Mouse (Mus musculus) layer of hippocampus, postnatal 25 days (tissue): ENCODE measurements around the gene Lyzl6. TPM values are rescaled to one million over a fixed set of nuclear protein-coding genes. Genes with fewer than 3 reads are reported as not detected.

ENCODE experiments used
- DNase-seq, 2 experiments: peaks; one replicate each; pipeline ENCODE4 v3.0.0; 2022; ENCODE audit warnings: mixed read lengths in 2 of 2, low spot score in 1 of 2; ENCODE audit errors: extremely low spot score in 1 of 2
- total RNA-seq, 2 experiments: library from RNA; stranded (reverse); gene quantifications; 2 replicates each; pipeline ENCODE4 v1.2.3; 2021

Gene Lyzl6
- not detected for total RNA-seq

DNA sequence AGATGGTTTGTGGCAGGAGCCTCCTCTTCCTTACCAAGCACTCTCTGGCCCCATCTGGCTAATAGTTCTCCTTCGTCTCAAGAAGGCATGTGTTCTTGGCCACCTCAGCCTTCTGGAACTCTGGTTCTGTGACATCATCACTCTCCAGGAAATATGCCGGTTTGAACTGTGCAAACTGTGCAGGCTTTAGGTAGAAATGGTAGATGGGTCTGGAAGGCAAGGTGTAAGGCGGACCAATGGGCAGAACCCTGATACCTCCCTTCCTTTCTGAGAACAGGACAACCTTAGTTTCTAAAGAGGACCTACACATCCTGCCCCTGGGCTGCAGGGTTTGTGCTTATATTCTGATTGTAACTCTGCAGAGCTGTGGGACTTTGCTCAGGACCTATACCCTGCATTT, at the start of gene Lyzl6:
Gene Lyzl6, minus strand, starts transcription at position 101 of the 400 bp plus-strand sequence.
- DNase-seq, result no peak

DNA sequence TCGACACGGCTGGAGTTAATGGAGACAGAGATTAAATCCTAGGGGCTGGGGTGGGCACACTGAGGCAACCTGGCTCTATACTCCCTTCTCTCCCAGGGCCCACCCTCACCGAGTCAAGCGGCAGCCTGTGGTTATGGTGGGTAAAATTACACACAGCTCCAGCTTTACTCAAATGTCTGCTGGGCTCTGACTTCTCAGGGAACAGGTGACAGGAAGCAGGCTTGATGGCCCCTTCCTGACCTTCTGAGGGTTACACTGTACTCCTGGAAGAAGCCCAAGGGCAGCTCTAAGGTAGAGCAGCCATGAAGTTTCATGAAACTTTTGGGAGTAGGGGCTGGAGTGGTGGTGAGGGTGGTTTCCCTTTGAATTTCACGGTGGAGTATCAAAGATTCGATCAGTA, 48.0 kb upstream of the Lyzl6 start:
- no peak for DNase-seq

DNA sequence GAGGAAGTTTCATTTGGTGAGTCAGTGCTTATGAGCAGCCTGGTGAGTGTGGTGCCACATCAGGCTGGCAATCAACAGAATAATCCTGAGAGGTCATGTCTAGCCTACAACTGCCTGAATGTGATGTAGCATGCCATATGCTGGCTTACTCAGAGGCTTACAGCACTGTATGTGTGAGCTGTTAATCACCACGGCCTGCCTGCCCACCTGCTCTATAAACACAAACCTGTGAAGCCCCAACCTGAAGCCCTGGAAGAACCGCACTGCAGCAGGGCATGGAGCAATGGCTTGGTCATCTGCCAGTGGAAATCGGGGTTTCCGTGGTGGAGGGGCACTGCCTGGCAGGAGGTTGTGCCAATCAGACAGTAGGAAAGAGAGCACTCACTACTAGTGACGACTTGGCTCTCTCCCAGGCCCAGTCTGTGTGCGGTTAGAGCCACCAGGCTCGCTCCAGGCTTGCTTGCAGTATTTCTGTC, 46.6 kb upstream of the Lyzl6 start:
- peak; percentile 27 to 58 for DNase-seq

DNA sequence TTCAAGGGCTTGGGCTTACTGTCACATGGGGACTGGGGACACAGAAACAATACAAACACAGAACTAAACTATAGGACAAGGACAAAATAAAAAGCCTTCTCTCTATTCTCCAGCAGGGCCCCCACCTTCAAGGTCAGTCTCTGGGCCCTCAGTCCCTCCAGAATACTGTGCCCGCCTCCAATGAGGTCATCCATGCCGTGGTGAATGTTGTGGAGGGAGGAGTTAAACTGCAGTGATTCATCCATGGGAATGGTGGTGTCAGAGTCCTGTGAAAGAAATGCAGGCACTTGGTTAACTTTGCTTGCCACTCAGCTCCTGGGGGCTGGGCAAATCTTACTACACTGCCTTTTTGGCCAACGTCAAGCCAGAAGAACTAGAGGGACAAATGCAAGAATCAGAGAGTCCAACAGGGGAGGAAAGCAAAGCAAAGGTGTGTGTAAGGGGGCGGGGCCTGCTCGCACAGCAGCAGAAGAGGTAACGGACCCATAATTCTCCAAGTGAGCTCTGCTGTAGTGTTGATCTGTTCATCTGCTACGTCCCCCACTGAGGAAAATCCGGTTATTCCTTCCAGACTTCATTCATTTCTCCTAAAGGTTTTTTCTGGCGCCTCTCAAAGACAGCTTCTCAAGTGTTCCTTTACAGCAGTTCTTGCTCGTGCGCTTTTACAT, 45.1 kb upstream of the Lyzl6 start:
- no peak for DNase-seq

DNA sequence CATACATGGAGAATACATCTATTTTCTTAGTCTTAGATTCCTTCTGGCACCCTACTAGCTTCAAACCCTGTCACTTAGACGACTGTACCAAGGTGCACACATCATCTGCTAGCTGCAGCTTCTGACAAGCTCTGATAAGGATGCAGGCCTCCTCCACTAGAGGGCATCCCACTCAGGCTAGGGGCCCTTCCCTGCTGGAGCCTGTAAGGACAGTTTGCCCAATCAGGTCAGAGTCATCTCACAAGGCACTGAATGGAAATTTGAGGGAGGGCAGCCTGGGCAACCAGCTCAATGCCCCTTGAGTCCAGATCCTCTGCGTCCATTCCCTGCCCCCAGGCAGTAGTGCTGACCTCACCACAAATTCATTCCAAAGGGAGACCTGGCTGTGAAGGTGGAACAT, 38.4 kb upstream of the Lyzl6 start:
- DNase-seq, result peak in 1 of 2 experiments; percentile 54

DNA sequence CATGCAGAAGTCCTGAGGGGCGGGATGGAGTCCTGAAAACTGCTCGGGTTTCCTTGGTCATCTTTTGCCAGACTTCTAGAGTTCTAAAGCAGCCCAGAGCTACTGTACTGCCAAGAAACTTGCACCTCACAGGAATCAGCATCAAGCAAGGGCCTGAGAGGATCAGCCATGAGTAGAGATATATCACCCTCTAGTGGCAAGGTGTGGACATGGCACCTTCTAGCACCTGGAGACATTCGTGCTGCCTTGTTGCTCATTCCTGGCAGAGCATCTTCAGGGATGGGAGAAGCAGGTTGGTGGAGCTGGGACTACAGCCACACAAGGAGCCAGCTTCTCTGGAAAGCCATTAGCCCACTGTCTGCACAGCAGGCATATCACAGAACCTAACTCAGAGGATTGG, 36.9 kb upstream of the Lyzl6 start:
- DNase-seq, result peak; percentile 53 to 66

DNA sequence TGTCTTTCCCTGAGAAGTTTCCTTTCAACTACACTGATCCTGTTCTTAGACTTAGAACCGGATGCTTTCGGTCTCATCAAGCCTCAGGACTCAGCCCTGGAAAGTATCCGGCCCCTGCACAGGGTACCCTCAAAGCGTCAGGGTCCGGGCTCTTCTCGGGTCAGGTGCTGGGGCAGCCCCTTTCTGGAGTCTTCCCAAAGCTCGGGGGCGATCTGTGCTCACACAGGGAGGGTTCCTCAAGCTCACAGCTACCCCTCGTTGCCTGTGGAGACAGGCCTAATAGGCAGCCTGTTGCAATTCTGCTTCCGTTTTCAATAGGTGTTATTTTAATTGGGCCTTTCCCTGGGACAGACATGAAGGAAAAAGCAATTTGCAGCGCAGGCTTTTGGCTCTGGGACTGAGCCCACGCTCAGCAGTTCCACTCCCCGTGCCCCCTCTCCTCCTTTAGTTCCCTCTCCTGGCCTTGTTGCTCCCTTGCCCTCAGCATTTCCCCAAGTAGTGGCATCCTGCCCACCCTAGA, 28.3 kb upstream of the Lyzl6 start:
- DNase-seq, result no peak

DNA sequence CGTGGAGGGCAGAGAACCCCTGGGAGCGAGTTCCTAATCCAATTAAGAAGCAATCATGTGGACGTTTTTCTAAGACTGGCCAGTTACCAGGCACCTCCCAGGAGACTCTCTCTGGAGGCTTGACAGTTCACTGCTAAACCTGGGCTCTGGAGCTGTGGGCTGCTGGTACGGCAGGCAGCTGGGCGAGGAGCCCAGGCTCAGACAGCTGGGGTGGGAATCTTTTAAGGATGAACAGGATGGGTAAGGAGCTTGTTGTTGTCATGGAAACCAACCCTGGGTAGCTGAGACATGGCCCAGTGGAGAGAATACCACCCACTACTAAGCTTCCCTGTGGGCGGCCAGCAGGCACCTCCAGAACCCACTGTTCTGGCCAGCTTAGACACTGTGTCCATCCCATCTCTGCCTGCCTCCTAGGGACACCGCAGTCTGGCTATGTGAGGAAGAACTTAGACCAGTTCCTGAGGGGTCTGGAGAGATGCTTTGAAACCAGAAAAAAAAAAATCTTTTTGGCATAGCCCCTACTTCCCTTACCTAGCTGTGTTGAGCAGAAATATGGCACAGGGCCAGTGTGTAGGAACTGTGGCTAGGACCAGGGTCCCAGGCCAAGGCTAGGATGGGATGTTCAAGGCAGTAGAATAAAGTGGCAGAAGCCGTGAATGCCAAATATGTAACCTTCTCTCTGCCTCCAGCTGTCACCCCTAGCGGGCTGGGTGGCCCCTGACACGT, 27.7 kb upstream of the Lyzl6 start:
- DNase-seq, result peak; percentile 41 to 48

DNA sequence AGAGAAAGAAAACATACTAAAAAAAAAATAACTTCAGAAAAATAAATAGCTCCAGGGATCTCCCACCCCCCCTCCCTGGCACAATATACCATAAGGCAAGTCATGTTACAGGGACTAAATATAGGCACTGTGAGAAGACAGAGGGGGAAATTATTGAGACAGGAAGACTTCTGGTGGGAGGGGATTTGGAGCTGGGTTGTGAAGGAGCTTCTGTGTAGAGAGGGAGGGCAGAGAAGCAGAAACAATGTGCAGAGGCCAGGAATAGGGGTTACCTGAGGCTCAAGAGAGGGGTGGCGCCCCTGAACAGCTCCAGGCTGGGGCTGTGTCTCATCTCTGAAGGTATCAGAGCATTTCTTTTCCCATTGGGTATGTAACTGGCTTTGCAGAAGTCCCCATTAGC, 27.0 kb upstream of the Lyzl6 start:
- peak in 1 of 2 experiments; percentile 31 for DNase-seq

DNA sequence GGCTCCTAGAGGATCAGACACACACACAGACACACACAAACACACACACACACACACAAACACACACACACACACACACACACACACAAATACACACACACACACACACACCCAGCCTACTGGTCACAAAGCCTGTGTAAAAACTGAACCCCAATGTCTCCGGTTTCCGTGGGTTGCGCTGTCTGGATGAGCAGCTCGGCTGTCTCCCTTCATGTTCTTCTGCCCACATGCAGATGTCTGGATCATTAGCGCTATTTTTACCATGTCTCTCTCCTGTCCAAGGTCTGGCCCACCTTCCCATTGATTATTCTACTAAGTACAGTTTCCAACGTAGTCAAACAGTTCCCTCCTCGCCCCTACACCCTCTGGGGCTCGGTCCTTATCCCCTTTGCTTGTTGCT, 24.4 kb upstream of the Lyzl6 start:
- DNase-seq, result no peak

DNA sequence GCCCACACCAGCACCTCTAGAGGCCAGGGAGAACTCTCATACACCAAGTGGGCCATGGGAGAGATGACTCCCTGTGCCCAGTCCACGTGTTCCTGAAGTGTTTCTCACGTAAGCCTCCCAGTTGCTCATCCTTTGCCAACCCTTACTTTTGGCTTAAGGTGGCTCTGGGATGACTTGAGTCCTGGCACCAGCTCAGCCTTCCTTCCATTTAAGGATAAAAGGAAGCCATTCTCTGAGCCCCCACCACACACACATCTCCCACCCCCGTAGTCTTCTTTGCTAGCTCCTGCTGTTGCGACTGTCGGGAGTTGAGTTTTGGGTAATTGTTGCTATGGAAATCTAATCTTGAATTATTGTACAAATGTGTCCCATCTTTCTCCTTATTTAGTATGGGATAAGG, 23.9 kb upstream of the Lyzl6 start:
- peak; percentile 40 to 49 for DNase-seq

DNA sequence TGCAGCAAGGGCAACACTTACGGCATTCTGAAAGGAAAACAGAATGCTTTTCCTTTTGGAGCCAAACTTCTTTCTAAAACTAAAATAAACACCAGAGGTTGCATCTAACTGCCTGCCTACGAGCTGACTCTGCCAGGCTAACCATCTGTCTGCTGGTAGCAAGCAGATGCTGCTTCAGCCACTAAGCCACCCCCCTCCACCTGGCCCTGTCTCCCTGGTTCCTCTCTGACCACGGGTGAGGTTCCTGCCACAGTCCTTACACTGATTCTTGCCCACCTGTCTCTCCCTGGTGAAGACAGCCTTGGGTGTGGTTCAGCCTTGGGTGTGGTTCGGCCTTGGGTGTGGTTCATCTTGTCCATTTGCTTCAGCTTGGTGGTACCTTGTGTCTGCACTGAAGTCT, 23.2 kb upstream of the Lyzl6 start:
- DNase-seq, result peak; percentile 33 to 39

DNA sequence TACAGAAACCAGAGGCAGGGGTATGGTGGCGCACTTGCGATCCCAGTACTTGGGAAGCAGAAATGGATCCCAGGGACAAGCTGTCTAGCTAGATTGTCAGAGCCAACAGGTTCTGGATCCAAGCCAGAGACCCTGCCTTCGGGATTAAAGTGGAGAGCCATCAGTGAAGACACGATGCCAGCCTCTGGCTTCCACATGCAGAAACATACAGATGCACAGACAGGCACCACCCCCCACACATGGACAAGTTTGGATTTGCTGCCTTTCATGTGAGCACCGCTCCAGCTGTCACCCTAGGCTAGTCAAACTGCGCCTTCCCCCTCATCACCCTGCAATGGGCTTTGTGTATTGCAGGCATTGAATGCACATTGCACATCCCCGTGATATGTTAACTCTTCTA, 19.5 kb upstream of the Lyzl6 start:
- no peak for DNase-seq

DNA sequence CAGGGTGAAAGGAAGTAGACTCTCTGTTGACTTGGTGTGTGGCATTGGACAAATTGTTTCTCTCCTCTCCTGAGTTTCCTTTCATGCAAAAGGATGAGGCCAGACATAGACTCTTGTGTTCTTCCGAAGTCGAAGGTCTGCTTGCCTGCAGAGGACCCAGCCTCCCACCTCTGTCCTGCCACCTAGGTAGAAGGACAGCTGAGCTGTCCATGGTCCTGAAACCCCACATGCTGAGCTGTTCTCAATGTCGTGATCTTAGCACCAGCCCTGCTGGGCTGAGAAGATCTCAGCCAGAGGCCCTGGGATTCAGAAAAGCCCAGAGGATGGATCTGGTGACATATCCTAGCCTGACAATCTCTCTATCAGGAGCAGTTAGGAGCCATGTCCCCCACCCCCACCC, 17.8 kb upstream of the Lyzl6 start:
- no peak for DNase-seq

DNA sequence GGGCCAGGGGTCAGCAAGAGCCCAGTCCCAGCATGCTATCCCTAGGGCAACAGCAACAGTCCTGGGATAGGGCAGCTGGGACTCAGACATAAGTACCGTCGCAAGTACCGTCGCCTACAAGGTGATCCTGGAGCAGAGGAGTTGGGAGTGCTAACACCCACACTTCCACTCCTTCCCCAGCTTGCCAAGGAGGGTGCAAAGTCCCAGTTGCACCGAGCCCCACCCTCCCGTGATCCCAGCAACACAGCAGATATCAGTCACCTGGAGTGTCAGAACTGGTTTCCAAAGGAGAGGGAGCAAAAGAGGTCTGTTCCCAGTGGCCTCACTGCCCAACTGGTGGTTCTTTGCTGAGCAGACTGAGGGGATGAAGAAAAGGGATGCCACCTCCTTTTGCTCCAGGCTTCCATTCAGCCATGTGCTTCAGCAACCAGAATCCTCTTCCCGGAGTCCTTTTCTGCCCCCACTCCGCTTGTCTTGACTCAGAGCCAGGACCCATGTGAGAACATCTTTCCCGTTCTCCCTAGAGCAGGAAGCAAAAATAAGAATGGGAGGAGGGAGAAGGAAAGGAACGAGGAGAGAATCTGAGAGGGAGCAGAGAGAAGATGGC, 14.8 kb upstream of the Lyzl6 start:
- no peak for DNase-seq

DNA sequence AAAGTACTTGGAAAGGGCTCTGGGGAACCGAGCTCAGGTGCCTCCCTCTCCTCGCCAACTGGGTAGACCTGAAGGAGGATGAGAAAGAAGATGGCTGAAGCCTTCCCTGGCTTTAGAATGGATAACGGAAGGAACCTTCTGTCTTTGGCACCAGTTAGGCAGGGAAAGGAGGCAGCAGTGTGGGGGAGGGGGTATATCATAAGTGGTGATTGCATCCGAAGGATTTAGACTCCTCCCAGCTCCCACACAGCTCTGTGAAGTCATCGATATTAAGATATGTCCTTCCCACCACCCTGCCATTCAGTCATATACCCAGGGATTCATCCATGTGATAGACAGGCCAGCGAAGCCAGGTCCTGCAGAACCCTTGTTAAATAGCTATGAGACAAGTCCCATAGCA, 12.7 kb upstream of the Lyzl6 start:
- no peak for DNase-seq

DNA sequence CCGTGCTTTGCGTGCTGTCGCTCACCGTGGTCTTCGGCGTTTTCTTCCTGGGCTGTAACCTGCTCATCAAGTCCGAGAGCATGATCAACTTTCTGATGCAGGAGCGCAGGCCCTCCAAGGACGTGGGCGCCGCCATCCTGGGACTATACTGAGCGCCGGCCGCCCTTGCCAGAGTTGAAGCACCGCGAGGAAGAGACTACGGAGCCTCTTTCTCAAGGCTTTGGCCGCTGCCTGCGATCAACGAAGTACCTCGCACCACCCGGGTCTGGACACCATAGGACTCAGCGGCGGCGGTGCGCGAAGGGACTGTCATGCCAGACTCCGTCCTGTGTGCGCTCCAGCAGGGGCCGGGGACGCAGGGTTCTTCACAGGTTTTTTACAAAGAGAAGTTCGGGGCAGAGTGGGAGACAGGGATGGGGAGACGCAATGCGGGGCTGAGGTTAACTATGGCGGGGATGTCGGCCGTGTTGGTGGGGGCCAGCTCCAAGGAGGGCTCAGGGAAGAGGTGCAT, 11.3 kb upstream of the Lyzl6 start:
- no peak for DNase-seq

DNA sequence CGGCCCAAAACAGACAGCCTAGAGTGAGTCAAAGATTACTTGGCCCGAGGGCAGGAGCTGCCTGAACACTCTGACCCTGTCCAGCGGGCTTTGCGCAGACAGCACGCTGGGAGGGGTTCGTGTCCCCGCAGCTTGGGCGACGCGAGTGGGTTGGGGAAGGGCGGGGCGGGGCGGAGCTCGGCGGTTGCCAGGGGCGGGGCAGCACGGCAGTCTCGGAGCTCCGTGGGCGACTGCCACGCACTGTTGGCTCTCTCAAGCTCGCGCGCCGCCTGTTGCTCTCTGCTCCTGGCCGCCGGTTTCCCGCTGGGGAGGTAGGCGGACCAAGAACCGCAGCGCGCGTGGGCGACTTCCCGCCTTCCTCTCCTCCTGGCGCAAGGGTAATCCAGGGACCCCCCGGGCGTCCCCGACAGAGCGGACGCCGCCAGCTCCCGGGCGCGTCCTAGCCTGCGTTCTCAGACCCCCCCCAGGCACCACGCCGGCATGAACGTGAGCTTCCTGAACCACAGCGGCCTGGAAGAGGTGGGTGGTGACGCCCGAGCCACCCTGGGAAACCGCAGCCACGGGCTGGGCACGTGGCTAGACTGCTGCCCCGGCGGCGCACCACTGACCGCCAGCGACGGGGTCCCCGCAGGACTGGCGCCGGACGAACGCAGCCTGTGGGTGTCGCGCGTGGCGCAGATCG, 10.8 kb upstream of the Lyzl6 start, which contains the start of gene Rprml:
Gene Rprml, plus strand, starts transcription at position 270 of the 682 bp plus-strand sequence.
- peak; percentile 64 to 72 for DNase-seq

DNA sequence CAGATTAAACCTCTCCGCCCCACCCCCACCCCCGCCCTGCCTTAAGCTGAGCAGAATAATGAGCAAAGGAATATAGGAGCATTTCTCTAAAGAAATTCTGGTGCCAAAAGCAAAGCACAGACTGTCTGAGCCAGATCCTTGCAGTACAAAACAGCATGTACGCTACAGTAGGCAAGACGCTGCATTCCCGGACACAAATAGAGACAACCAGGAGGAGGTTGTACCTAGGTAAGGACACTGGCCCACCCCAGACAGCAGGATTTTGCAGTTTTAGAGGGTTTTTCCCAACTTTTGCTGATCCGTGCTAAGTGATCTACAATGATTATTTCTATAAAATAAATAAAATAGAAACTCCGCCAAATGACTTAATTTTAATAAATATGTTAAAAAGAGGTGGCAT, 10.0 kb upstream of the Lyzl6 start:
- DNase-seq, result no peak

DNA sequence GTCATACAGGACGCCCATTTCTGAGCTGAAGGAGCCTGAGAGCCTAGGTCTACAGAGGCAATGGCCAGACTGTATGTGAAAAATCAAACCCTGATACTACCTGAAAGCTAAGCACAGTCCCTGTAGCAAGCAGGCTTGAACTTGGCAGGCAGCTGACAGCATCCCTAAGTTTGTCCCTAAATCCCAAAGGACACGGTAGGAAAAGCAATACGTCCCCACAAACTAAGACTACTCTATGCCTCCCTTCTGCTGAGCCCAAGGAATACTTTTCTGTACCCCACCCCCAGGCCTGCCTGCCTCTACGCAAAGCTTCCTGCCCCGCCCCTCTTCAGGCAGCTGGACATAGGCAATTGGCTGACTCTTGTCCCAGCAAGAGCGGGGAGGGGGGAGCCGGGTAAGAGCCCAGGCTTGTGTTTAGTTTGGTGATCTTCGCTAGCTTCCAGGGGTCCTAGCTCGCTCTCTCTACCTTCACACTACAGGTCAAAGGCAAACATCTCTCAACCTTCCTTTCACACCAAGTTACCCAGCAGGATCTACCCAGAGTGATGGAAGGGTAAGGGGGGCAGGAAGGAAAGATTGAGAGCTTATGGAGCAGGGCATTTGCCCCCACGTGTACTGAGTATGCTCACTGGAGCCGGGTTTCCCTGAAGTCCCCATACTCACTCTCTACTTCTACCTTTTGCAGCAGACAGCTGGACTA, 9.4 kb upstream of the Lyzl6 start:
- no peak for DNase-seq
